In genomic region chr16:43402888-43403287, GRCm38 (mm10) we compare ENCODE assay signal across 13 mouse cellular contexts.
"Had no signal": no experiment of that assay in that cellular context is flagged by ENCODE, and none has a peak within 500 bp of the region (broad histone marks: within the 10 kb centered on the region; RNA-seq: fewer than 3 reads in every experiment).

No protein-coding gene starts in this region.

- H3K27ac ChIP-seq: limb, embryonic 13.5 days; liver, embryonic 15.5 days; midbrain, embryonic 12.5 days; neural tube, embryonic 13.5 days; stomach, embryonic 15.5 days had no signal

- H3K4me1 ChIP-seq: liver, embryonic 15.5 days; stomach, embryonic 15.5 days had no signal

- DNase-seq: kidney, adult 8-10 months; left cerebral cortex, postnatal 4 days; retina, postnatal 1 day; thymus, adult 2 months; thymus, postnatal 25 days had no signal

- ATAC-seq: hindbrain, embryonic 16.5 days; midbrain, embryonic 16.5 days had no signal

- H3K27me3 ChIP-seq: limb, embryonic 13.5 days; liver, embryonic 15.5 days; midbrain, embryonic 12.5 days; neural tube, embryonic 13.5 days; stomach, embryonic 15.5 days had no signal

- H3K9me3 ChIP-seq: limb, embryonic 13.5 days; liver, embryonic 15.5 days; midbrain, embryonic 12.5 days; neural tube, embryonic 13.5 days; stomach, embryonic 15.5 days had no signal

- H3K4me2 ChIP-seq: limb, embryonic 13.5 days; liver, embryonic 11.5 days; liver, embryonic 15.5 days; midbrain, embryonic 12.5 days; neural tube, embryonic 13.5 days; stomach, embryonic 15.5 days had no signal

- H3K36me3 ChIP-seq: limb, embryonic 13.5 days; liver, embryonic 15.5 days; midbrain, embryonic 12.5 days; neural tube, embryonic 13.5 days; stomach, embryonic 15.5 days had no signal

- H3K9ac ChIP-seq: limb, embryonic 13.5 days; liver, embryonic 15.5 days; midbrain, embryonic 12.5 days; neural tube, embryonic 13.5 days; stomach, embryonic 15.5 days had no signal

- H3K4me3 ChIP-seq: limb, embryonic 13.5 days; liver, embryonic 15.5 days; midbrain, embryonic 12.5 days; neural tube, embryonic 13.5 days; stomach, embryonic 15.5 days had no signal
